Mouse (Mus musculus) liver, adult 2 months (tissue): Measurements from ENCODE around the gene Atp1a2. TPM values are rescaled to one million over a fixed set of nuclear protein-coding genes. Genes with fewer than 3 reads are reported as not detected.

Source experiments
- DNase-seq: peaks from one replicate; pipeline ENCODE4 v3.0.0-alpha.2; 2011; ENCODE audit warnings: low read depth, low spot score; ENCODE audit errors: extremely low read depth
- H3K27ac ChIP-seq: fragments of 200-500 bp; replicated peaks from 2 replicates; pipeline ENCODE4 v1.5.1; 2012; ENCODE audit warnings: low read depth, mild to moderate bottlenecking, control low read depth, inconsistent platforms, low read length; ENCODE audit not compliant: insufficient read depth
- H3K27me3 ChIP-seq: fragments of 200-500 bp; 2 replicates; pipeline ENCODE4 v1.6.1; 2012; ENCODE audit warnings: mild to moderate bottlenecking, moderate library complexity, low read length, inconsistent platforms; ENCODE audit not compliant: control insufficient read depth, insufficient read depth
- H3K36me3 ChIP-seq: fragments of 200-500 bp; 2 replicates; pipeline ENCODE4 v1.6.1; 2012; ENCODE audit warnings: low read length, inconsistent platforms; ENCODE audit not compliant: control insufficient read depth, insufficient read depth
- H3K4me1 ChIP-seq: fragments of 200-500 bp; 2 replicates; pipeline ENCODE4 v1.6.1; 2011; ENCODE audit warnings: low read length; ENCODE audit not compliant: control insufficient read depth, insufficient read depth
- H3K4me3 ChIP-seq: fragments of 200-500 bp; 2 replicates; pipeline ENCODE4 v1.5.1; 2011; ENCODE audit warnings: low read depth, mild to moderate bottlenecking, control low read depth, low read length, moderate library complexity; ENCODE audit not compliant: insufficient read depth
- H3K79me2 ChIP-seq: fragments of 200-500 bp; 2 replicates; pipeline ENCODE4 v1.6.1; 2012; ENCODE audit warnings: inconsistent platforms, mild to moderate bottlenecking, low read length, moderate library complexity; ENCODE audit not compliant: control insufficient read depth, insufficient read depth
- H3K9ac ChIP-seq: fragments of 200-500 bp; 2 replicates; pipeline ENCODE4 v1.6.1; 2012; ENCODE audit warnings: low read depth, mild to moderate bottlenecking, control low read depth, inconsistent platforms, low read length
- CTCF ChIP-seq: fragments of 200-500 bp; IDR thresholded peaks from 2 replicates; pipeline ENCODE4 v1.5.1; 2011; ENCODE audit warnings: low read depth, low read length, control low read depth
- POLR2A ChIP-seq: fragments of 200-500 bp; IDR thresholded peaks from 2 replicates; pipeline ENCODE4 v1.6.1; 2011; ENCODE audit warnings: low read length, control low read depth; ENCODE audit not compliant: insufficient read depth; ENCODE audit errors: extremely low read depth
- WGBS: fragments of 180-500 bp; shearing (Covaris S2); methylation state at CpG from one replicate; pipeline ENCODE4 v1.1.7; 2018; 5-methylcytosine and 5-hydroxymethylcytosine counted together
- polyA plus RNA-seq: library from polyadenylated mRNA; depleted of rRNA; stranded (reverse); fragments of >200 nt; gene quantifications from 2 replicates; pipeline ENCODE4 v1.2.3, GENCODE M21; 2012
- total RNA-seq: library from RNA; depleted of rRNA; stranded (reverse); fragments of >200 nt; gene quantifications from 2 replicates; pipeline ENCODE4 v1.2.3, GENCODE M21; 2014

The Atp1a2 gene
- total and polyA plus RNA-seq, 2 experiments = 0.59 to 0.92 TPM

DNA sequence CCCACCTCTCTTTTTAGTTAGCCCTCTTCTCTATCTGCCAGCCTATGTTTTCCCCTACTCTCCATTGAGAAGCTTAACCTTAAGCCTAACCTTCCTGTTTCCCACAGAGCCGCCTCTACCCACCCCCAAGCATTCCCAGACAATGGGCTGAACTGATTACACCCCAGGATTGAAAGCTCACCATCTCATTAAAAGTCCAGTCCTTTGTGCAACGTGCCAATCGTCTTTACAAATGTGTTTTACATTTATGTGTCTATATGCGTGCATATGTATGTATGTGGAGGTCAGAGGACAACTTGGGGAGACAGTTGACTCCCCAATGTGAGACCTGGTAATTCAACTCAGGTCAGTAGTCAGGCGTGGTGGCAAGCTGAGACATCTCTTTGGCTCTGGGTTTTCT, 25.4 kb upstream of the Atp1a2 start:
- Histone ChIP-seq H3K27me3 (peaks cover 6% of the 10 kb centered on the region; the same call in 1 of the 2 replicates), H3K27ac (no peak overlapping the region), H3K79me2 (no peaks in the 10 kb centered on the region), H3K4me3 (no peak overlapping the region), H3K9ac (no peak overlapping the region), H3K4me1 (peaks cover 1% of the 10 kb centered on the region; the same call in 1 of the 2 replicates), H3K36me3 (no peaks in the 10 kb centered on the region)
- 64% methylated on average over 5 of the region's 5 CpGs for WGBS
- no peak for DNase-seq
- no peak for TF ChIP-seq POLR2A
- no peak for TF ChIP-seq CTCF

GRCm38 (mm10) chr1:172322725-172323124, 24.9 kb upstream of the Atp1a2 start:
- peaks cover 1% of the 10 kb centered on the region; the same call in 1 of the 2 replicates for H3K4me1 ChIP-seq
- peaks cover 6% of the 10 kb centered on the region; the same call in 1 of the 2 replicates for H3K27me3 ChIP-seq
- WGBS = 65% methylated on average over 13 of the region's 13 CpGs
- H3K9ac ChIP-seq = no peak overlapping the region
- no peak for DNase-seq
- H3K79me2 ChIP-seq = no peaks in the 10 kb centered on the region
- TF ChIP-seq POLR2A (no peak), CTCF (no peak)
- H3K27ac ChIP-seq = no peak overlapping the region
- no peak overlapping the region for H3K4me3 ChIP-seq
- no peaks in the 10 kb centered on the region for H3K36me3 ChIP-seq

DNA sequence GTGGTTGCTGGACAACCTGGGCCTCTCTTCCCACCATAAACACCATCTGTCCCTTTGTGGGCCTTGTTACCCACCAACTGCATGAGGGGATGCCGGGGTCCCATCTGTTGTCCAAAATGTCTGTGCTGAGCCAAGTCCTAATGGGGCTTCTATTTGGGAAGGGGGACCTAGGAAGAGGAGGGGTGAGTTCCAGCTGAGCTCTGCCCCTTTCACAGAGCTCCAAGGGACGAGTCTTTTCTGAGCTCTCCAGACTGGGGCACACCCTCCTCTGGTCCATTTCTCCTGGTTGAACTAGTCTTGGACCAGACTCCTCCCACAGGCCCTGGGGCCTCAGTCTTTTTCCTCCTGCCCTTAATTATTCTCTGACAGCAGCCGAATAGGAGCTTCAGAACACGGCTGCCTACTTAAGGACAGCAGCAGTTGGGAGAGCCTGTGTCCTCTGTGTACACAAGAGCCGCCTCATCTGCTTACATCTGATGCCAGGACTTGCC, 22.1 kb upstream of the Atp1a2 start:
- H3K27me3 ChIP-seq = no peaks in the 10 kb centered on the region
- H3K79me2 ChIP-seq = no peaks in the 10 kb centered on the region
- no peaks in the 10 kb centered on the region for H3K36me3 ChIP-seq
- no peaks in the 10 kb centered on the region for H3K4me1 ChIP-seq
- no peak overlapping the region for H3K4me3 ChIP-seq
- TF ChIP-seq POLR2A = no peak
- H3K27ac ChIP-seq = no peak overlapping the region
- DNase-seq = no peak
- H3K9ac ChIP-seq = no peak overlapping the region
- WGBS = 74% methylated on average over 5 of the region's 5 CpGs

DNA sequence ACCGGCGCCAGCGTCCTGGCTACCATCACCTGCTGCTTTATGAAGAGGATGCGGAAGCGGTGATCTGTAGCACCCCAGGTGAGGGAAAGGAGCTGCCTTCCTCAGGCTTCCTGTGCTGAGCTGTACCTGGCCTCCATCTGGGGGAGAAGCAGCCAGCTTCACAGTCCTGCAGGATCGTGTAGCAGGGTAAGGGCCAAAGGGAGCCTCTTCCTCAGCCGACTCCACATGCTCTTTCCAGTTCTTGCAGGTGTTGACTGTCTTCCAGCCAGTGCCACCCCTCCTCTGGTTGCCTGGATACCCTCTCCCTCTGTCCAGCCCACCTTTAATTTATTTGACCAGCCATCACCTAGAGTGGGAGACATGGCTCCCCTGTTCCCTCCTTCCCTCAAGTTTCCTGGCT, 21.5 kb upstream of the Atp1a2 start:
- whole genome bisulfite sequencing = 91% methylated on average over 7 of the region's 7 CpGs
- TF ChIP-seq CTCF = no peak
- TF ChIP-seq POLR2A = no peak
- Histone ChIP-seq H3K4me1 (no peaks in the 10 kb centered on the region), H3K27me3 (no peaks in the 10 kb centered on the region), H3K36me3 (no peaks in the 10 kb centered on the region), H3K79me2 (no peaks in the 10 kb centered on the region), H3K9ac (no peak overlapping the region), H3K27ac (no peak overlapping the region), H3K4me3 (no peak overlapping the region)
- no peak for DNase-seq

GRCm38 (mm10) chr1:172318424-172319035, 20.7 kb upstream of the Atp1a2 start:
- WGBS = 96% methylated on average over 19 of the region's 19 CpGs
- Histone ChIP-seq H3K36me3 (no peaks in the 10 kb centered on the region), H3K79me2 (no peaks in the 10 kb centered on the region), H3K4me1 (no peaks in the 10 kb centered on the region), H3K27me3 (no peaks in the 10 kb centered on the region), H3K27ac (no peak overlapping the region), H3K4me3 (no peak overlapping the region), H3K9ac (no peak overlapping the region; the same call in 1 of the 2 replicates)
- TF ChIP-seq POLR2A = no peak
- no peak for TF ChIP-seq CTCF
- DNase-seq = no peak

DNA sequence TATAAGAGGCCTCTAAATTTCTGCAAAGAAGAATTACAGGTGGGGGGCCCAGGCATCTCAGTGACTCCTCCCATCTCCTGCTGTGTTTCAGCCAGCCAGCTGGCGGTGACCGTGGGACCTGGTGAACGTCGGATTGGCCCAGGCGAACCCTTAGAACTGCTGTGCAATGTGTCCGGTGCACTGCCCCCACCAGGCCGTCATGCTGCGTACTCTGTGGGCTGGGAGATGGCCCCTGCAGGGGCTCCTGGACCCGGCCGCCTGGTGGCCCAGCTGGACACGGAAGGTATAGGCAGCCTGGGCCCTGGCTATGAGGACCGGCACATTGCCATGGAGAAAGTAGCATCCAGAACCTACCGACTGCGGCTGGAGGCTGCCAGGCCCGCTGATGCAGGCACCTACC, 20.1 kb upstream of the Atp1a2 start:
- no peak overlapping the region for H3K27ac ChIP-seq
- no peak overlapping the region for H3K4me3 ChIP-seq
- DNase-seq = no peak
- TF ChIP-seq POLR2A (no peak), CTCF (no peak)
- peaks cover 3% of the 10 kb centered on the region for H3K4me1 ChIP-seq
- H3K79me2 ChIP-seq = peaks cover 3% of the 10 kb centered on the region; the same call in 1 of the 2 replicates
- no peak overlapping the region for H3K9ac ChIP-seq
- no peaks in the 10 kb centered on the region for H3K27me3 ChIP-seq
- H3K36me3 ChIP-seq = no peaks in the 10 kb centered on the region
- WGBS = 94% methylated on average over 15 of the region's 15 CpGs
